Mouse (Mus musculus): ENCODE data around the gene Kif13a. TPM values are rescaled to one million over a fixed set of nuclear protein-coding genes. Genes with fewer than 3 reads are reported as not detected.

The Kif13a gene
- polyA plus RNA-seq, 1 experiment from 2014 or later, result 11.7 TPM

- Histone ChIP-seq H3K36me3 (ENCODE audit: control insufficient read depth, insufficient read depth, low read length) (peaks cover 7% of the 10 kb centered on the region), H3K4me1 (replicated peaks; ENCODE audit: control insufficient read depth, insufficient read depth, low read length) (peaks cover 5% of the 10 kb centered on the region; the same call in 1 of the 2 replicates), H3K27me3 (ENCODE audit: control insufficient read depth, insufficient read depth, low read depth, low read length) (no peaks in the 10 kb centered on the region), H3K9ac (ENCODE audit: low read length) (no peak overlapping the region), H3K4me3 (ENCODE audit: low read length) (no peak overlapping the region), H3K4me2 (ENCODE audit: low read depth, low read length) (no peak overlapping the region), H3K9me3 (ENCODE audit: control insufficient read depth, low read length) (no peaks in the 10 kb centered on the region), H3K27ac (ENCODE audit: low read length) (no peak overlapping the region)
- 79% methylated on average over 5 of the region's 5 CpGs for WGBS
- ATAC-seq (ENCODE audit: low read depth), result no peak
These were observed 210.7 kb downstream of the Kif13a start for GRCm38 (mm10) chr13:46718893-46719400.

- Histone ChIP-seq H3K27me3 (ENCODE audit: control insufficient read depth, insufficient read depth, low read depth, low read length) (no peaks in the 10 kb centered on the region), H3K36me3 (ENCODE audit: control insufficient read depth, insufficient read depth, low read length) (peaks cover 24% of the 10 kb centered on the region), H3K4me1 (replicated peaks; ENCODE audit: control insufficient read depth, insufficient read depth, low read length) (no peaks in the 10 kb centered on the region), H3K9ac (ENCODE audit: low read length) (no peak overlapping the region), H3K9me3 (ENCODE audit: control insufficient read depth, low read length) (no peaks in the 10 kb centered on the region), H3K27ac (ENCODE audit: low read length) (no peak overlapping the region), H3K4me2 (ENCODE audit: low read depth, low read length) (no peak overlapping the region), H3K4me3 (ENCODE audit: low read length) (no peak overlapping the region)
- ATAC-seq (ENCODE audit: low read depth), result no peak
- WGBS, result 60% methylated on average over 3 of the region's 3 CpGs
These were observed 213.6 kb downstream of the Kif13a start for GRCm38 (mm10) chr13:46715976-46716639.

- Histone ChIP-seq H3K9me3 (ENCODE audit: control insufficient read depth, low read length) (no peaks in the 10 kb centered on the region), H3K4me3 (ENCODE audit: low read length) (no peak overlapping the region), H3K27me3 (ENCODE audit: control insufficient read depth, insufficient read depth, low read depth, low read length) (no peaks in the 10 kb centered on the region), H3K27ac (ENCODE audit: low read length) (no peak overlapping the region), H3K4me1 (replicated peaks; ENCODE audit: control insufficient read depth, insufficient read depth, low read length) (no peaks in the 10 kb centered on the region), H3K4me2 (ENCODE audit: low read depth, low read length) (no peak overlapping the region), H3K36me3 (ENCODE audit: control insufficient read depth, insufficient read depth, low read length) (peaks cover 34% of the 10 kb centered on the region), H3K9ac (ENCODE audit: low read length) (no peak overlapping the region)
- WGBS, result 91% methylated on average over 5 of the region's 5 CpGs
- ATAC-seq (ENCODE audit: low read depth), result no peak
These were observed 216.2 kb downstream of the Kif13a start for GRCm38 (mm10) chr13:46713486-46713885.

- no peak for ATAC-seq (ENCODE audit: low read depth)
- no peaks in the 10 kb centered on the region for H3K9me3 ChIP-seq (ENCODE audit: control insufficient read depth, low read length)
- no peak overlapping the region for H3K27ac ChIP-seq (ENCODE audit: low read length)
- no peaks in the 10 kb centered on the region for H3K4me1 ChIP-seq (replicated peaks; ENCODE audit: control insufficient read depth, insufficient read depth, low read length)
- no peak overlapping the region for H3K9ac ChIP-seq (ENCODE audit: low read length)
- peaks cover 13% of the 10 kb centered on the region for H3K36me3 ChIP-seq (ENCODE audit: control insufficient read depth, insufficient read depth, low read length)
- 79% methylated on average over 5 of the region's 5 CpGs for WGBS
- no peak overlapping the region for H3K4me2 ChIP-seq (ENCODE audit: low read depth, low read length)
- H3K27me3 ChIP-seq (ENCODE audit: control insufficient read depth, insufficient read depth, low read depth, low read length), result no peaks in the 10 kb centered on the region
- no peak overlapping the region for H3K4me3 ChIP-seq (ENCODE audit: low read length)
These were observed 226.5 kb downstream of the Kif13a start for GRCm38 (mm10) chr13:46703138-46703537.

GRCm38 (mm10) chr13:46701486-46701885, 228.2 kb downstream of the Kif13a start:
- Histone ChIP-seq H3K27ac (ENCODE audit: low read length) (no peak overlapping the region), H3K36me3 (ENCODE audit: control insufficient read depth, insufficient read depth, low read length) (peaks cover 13% of the 10 kb centered on the region), H3K9ac (ENCODE audit: low read length) (no peak overlapping the region), H3K4me1 (replicated peaks; ENCODE audit: control insufficient read depth, insufficient read depth, low read length) (no peaks in the 10 kb centered on the region), H3K4me2 (ENCODE audit: low read depth, low read length) (no peak overlapping the region), H3K9me3 (ENCODE audit: control insufficient read depth, low read length) (no peaks in the 10 kb centered on the region), H3K4me3 (ENCODE audit: low read length) (no peak overlapping the region), H3K27me3 (ENCODE audit: control insufficient read depth, insufficient read depth, low read depth, low read length) (no peaks in the 10 kb centered on the region)
- 86% methylated on average over 2 of the region's 2 CpGs for WGBS
- ATAC-seq (ENCODE audit: low read depth), result no peak

GRCm38 (mm10) chr13:46699372-46699771, 230.3 kb downstream of the Kif13a start:
- Histone ChIP-seq H3K4me2 (ENCODE audit: low read depth, low read length) (no peak overlapping the region), H3K27ac (ENCODE audit: low read length) (no peak overlapping the region), H3K27me3 (ENCODE audit: control insufficient read depth, insufficient read depth, low read depth, low read length) (no peaks in the 10 kb centered on the region), H3K9me3 (ENCODE audit: control insufficient read depth, low read length) (no peaks in the 10 kb centered on the region), H3K4me3 (ENCODE audit: low read length) (no peak overlapping the region), H3K4me1 (replicated peaks; ENCODE audit: control insufficient read depth, insufficient read depth, low read length) (no peaks in the 10 kb centered on the region), H3K9ac (ENCODE audit: low read length) (no peak overlapping the region), H3K36me3 (ENCODE audit: control insufficient read depth, insufficient read depth, low read length) (peaks cover 14% of the 10 kb centered on the region)
- ATAC-seq (ENCODE audit: low read depth), result no peak
- 71% methylated on average over 1 of the region's 1 CpGs for WGBS

Other genes starting within 250 kb of the Kif13a start
- gene Nup153, start 201.9 kb downstream of the Kif13a start, polyA plus RNA-seq (2015; fragmentation: Nextera tagmentation; extraction: Ambion mirVana), result 18.1 and 20.6 TPM in 2 replicates
- 2.6 and 2.8 TPM in 2 replicates for gene Nhlrc1, start 85.0 kb upstream of the Kif13a start, polyA plus RNA-seq (2015; fragmentation: Nextera tagmentation; extraction: Ambion mirVana)
- 10.7 and 11.5 TPM in 2 replicates for gene Kdm1b, start 113.6 kb upstream of the Kif13a start, polyA plus RNA-seq (2015; fragmentation: Nextera tagmentation; extraction: Ambion mirVana)
- gene Tpmt, start 114.9 kb upstream of the Kif13a start, polyA plus RNA-seq (2015; fragmentation: Nextera tagmentation; extraction: Ambion mirVana), result 22.6 and 24.8 TPM in 2 replicates
- 221 and 256 TPM in 2 replicates for gene Dek, start 176.3 kb upstream of the Kif13a start, polyA plus RNA-seq (2015; fragmentation: Nextera tagmentation; extraction: Ambion mirVana)
- gene Rnf144b, start 192.8 kb upstream of the Kif13a start, polyA plus RNA-seq (2015; fragmentation: Nextera tagmentation; extraction: Ambion mirVana), result 1.4 and 1.5 TPM in 2 replicates